In genomic region chr15:78243774-78244173, GRCm38 (mm10) we compare ENCODE assay signal across 15 mouse cellular contexts. TPM values are rescaled to one million over a fixed set of nuclear protein-coding genes. Genes with fewer than 3 reads are reported as not detected.
DNase-seq lines count a peak whose midpoint lies in the region; ATAC-seq and TF ChIP-seq lines count a peak whose summit lies in the region.
"Had no signal": no experiment of that assay in that cellular context is flagged by ENCODE, and none has a peak within 500 bp of the region (broad histone marks: within the 10 kb centered on the region; RNA-seq: fewer than 3 reads in every experiment).

No protein-coding gene starts in this region.

- no peak overlapping the region for H3K9ac ChIP-seq in limb, embryonic 14.5 days (ENCODE audit: low read depth, low read length, severe bottlenecking)
- H3K9ac ChIP-seq: kidney, embryonic 15.5 days; midbrain, embryonic 13.5 days had no signal

- no peaks in the 10 kb centered on the region for H3K27me3 ChIP-seq in limb, embryonic 14.5 days (ENCODE audit: control insufficient read depth, insufficient read depth, low read length)
- H3K27me3 ChIP-seq in limb, embryonic 10.5 days (ENCODE audit: low read depth, poor library complexity, severe bottlenecking): no peaks in the 10 kb centered on the region
- H3K27me3 ChIP-seq in small intestine, adult 2 months (ENCODE audit: control insufficient read depth, insufficient read depth, low read length): no peaks in the 10 kb centered on the region

- no peak for TF ChIP-seq CTCF in gastrocnemius, adult 2 months (IDR thresholded peaks at IDR 0.05)
- TF ChIP-seq CTCF in small intestine, adult 2 months (IDR thresholded peaks at IDR 0.05; ENCODE audit: extremely low read depth, insufficient read length, insufficient replicate concordance, low read depth, low read length): no peak

- WGBS in limb, embryonic 14.5 days: 68% methylated on average over 6 of the region's 6 CpGs
- 80% methylated on average over 6 of the region's 6 CpGs for WGBS in limb, embryonic 10.5 days
- WGBS in small intestine, adult 2 months: 54% methylated on average over 6 of the region's 6 CpGs

- peak overlapping the region; percentile 93 for H3K27ac ChIP-seq in gastrocnemius, adult 2 months
- no peak overlapping the region for H3K27ac ChIP-seq in limb, embryonic 14.5 days (replicated peaks; ENCODE audit: low read depth, low read length)
- H3K27ac ChIP-seq in limb, embryonic 10.5 days: no peak overlapping the region; the same call in 1 of the 2 replicates
- H3K27ac ChIP-seq in small intestine, adult 2 months (ENCODE audit: insufficient read depth, low read depth, low read length): peak overlapping the region; percentile 27; the same call in 1 of the 2 replicates
- H3K27ac ChIP-seq: kidney, embryonic 15.5 days; midbrain, embryonic 13.5 days had no signal

- no peaks in the 10 kb centered on the region for H3K36me3 ChIP-seq in limb, embryonic 14.5 days (ENCODE audit: control insufficient read depth, insufficient read depth, low read length)
- H3K36me3 ChIP-seq in limb, embryonic 10.5 days: no peaks in the 10 kb centered on the region
- H3K36me3 ChIP-seq in small intestine, adult 2 months (ENCODE audit: control insufficient read depth, insufficient read depth, low read length): no peaks in the 10 kb centered on the region
- H3K36me3 ChIP-seq: G1E; kidney, embryonic 15.5 days; midbrain, embryonic 13.5 days had no signal

- H3K4me1 ChIP-seq in limb, embryonic 14.5 days (ENCODE audit: control insufficient read depth, insufficient read depth, low read length): no peaks in the 10 kb centered on the region
- peaks cover 14% of the 10 kb centered on the region for H3K4me1 ChIP-seq in limb, embryonic 10.5 days
- H3K4me1 ChIP-seq in small intestine, adult 2 months (ENCODE audit: control insufficient read depth, insufficient read depth, insufficient read length, low read length): 0 out of 2 replicates have a peak, but pooled peaks cover 4% of the 10 kb centered on the region
- H3K4me1 ChIP-seq: midbrain, embryonic 13.5 days had no signal

- ATAC-seq in limb, embryonic 14.5 days (ENCODE audit: low FRiP score, low read depth): no peak
- ATAC-seq: hindbrain, embryonic 16.5 days; midbrain, embryonic 13.5 days had no signal

- no peak overlapping the region for H3K4me2 ChIP-seq in limb, embryonic 14.5 days (replicated peaks; ENCODE audit: low read depth, low read length, severe bottlenecking)
- H3K4me2 ChIP-seq: kidney, embryonic 15.5 days; midbrain, embryonic 13.5 days had no signal

- H3K4me3 ChIP-seq in gastrocnemius, adult 2 months: no peak overlapping the region
- no peak overlapping the region for H3K4me3 ChIP-seq in limb, embryonic 14.5 days (replicated peaks; ENCODE audit: low read length)
- H3K4me3 ChIP-seq in limb, embryonic 10.5 days: no peak overlapping the region
- H3K4me3 ChIP-seq in small intestine, adult 2 months (ENCODE audit: low read depth, low read length): no peak overlapping the region
- H3K4me3 ChIP-seq: kidney, embryonic 15.5 days; midbrain, embryonic 13.5 days had no signal

- H3K9me3 ChIP-seq in limb, embryonic 14.5 days (ENCODE audit: control insufficient read depth, low read length): no peaks in the 10 kb centered on the region
- no peaks in the 10 kb centered on the region for H3K9me3 ChIP-seq in limb, embryonic 10.5 days (replicated peaks)
- H3K9me3 ChIP-seq: G1E; kidney, embryonic 15.5 days; midbrain, embryonic 13.5 days had no signal

- DNase-seq in gastrocnemius, adult 2 months: no peak
- no peak for DNase-seq in gastrocnemius, postnatal 36 days
- peak; percentile 25 for DNase-seq in limb, embryonic 14.5 days (ENCODE audit: low spot score)
- DNase-seq in limb, embryonic 10.5 days (ENCODE audit: low spot score): no peak
- DNase-seq in right cerebral cortex, postnatal 10 days (ENCODE audit: low spot score in 2 of 2): peak; percentile 75
- DNase-seq in right cerebral cortex, postnatal 25 days: no peak
- DNase-seq in left cerebral cortex, postnatal 36 days (ENCODE audit: low spot score in 2 of 2): no peak
- DNase-seq: cerebellum, adult 9-11 months; thymus, postnatal 25 days had no signal

- intact Hi-C loops in gastrocnemius, adult 2 months (cut with DNase I): loop anchor here (5.0 to 10.0 kb wide), 2 partner anchors 59 to 159 kb away; no protein-coding TSS in a partner anchor
- intact Hi-C loops in gastrocnemius, postnatal 36 days (cut with DNase I): no loop called here
- intact Hi-C loops in left cerebral cortex, postnatal 36 days (cut with DNase I): no loop called here

- TF ChIP-seq POLR2A in limb, embryonic 14.5 days (IDR thresholded peaks at IDR 0.05; ENCODE audit: borderline replicate concordance, extremely low read depth, insufficient read depth, insufficient read length): no peak
- no peak for TF ChIP-seq POLR2A in small intestine, adult 2 months (IDR thresholded peaks at IDR 0.05; ENCODE audit: low read depth, low read length)

RNA-seq across cellular contexts. Expression of gene Ncf4, which starts 0.8 kb away (rescaled TPM):
- 1 to 10 TPM in 1 of 2 experiments, not detected in 1; 1.2 TPM for total RNA-seq in gastrocnemius, adult 2 months (2021)
- 1 to 10 TPM in 1 of 2 experiments, under 1 TPM in 1; 0.91 to 1.2 TPM for total RNA-seq in gastrocnemius, postnatal 36 days (2021)
- polyA plus RNA-seq in limb, embryonic 14.5 days (2012; rRNA removed): 4.0 and 4.1 TPM in 2 replicates
- polyA plus RNA-seq in limb, embryonic 14.5 days (2014; fragmentation: Nextera tagmentation; extraction: Ambion mirVana): 5.4 and 5.6 TPM in 2 replicates
- 4.3 and 5.3 TPM in 2 replicates for polyA plus RNA-seq in limb, embryonic 10.5 days (2016; fragmentation: Nextera tagmentation; extraction: Ambion mirVana)
- 11.7 and 14.6 TPM in 2 replicates for polyA plus RNA-seq in small intestine, adult 2 months (2012; rRNA removed)
- total RNA-seq in left cerebral cortex, postnatal 36 days (2021): 1 to 10 TPM; 1.2 TPM

RNA-seq across cellular contexts. Expression of gene Pvalb, which starts 37.6 kb away (rescaled TPM):
- over 10,000 TPM in 1 of 2 experiments, 1,000 to 10,000 TPM in 1; 9,151 to 16,547 TPM for total RNA-seq in gastrocnemius, adult 2 months (2021)
- total RNA-seq in gastrocnemius, postnatal 36 days (2021): over 10,000 TPM; 16,417 to 20,637 TPM
- polyA plus RNA-seq in limb, embryonic 14.5 days (2012; rRNA removed): 0.16 TPM in 1 of 2 replicates, not detected in the other
- polyA plus RNA-seq in limb, embryonic 14.5 days (2014; fragmentation: Nextera tagmentation; extraction: Ambion mirVana): 0.29 TPM in 1 of 2 replicates, not detected in the other
- polyA plus RNA-seq in limb, embryonic 10.5 days (2016; fragmentation: Nextera tagmentation; extraction: Ambion mirVana): not detected in 2 replicates
- not detected in 2 replicates for polyA plus RNA-seq in small intestine, adult 2 months (2012; rRNA removed)
- 100 to 1,000 TPM in 1 of 2 experiments, 10 to 100 TPM in 1; 73.3 to 114 TPM for total RNA-seq in left cerebral cortex, postnatal 36 days (2021)
- total RNA-seq: G1E had no signal
- polyA plus RNA-seq: G1E; kidney, embryonic 15.5 days; liver, adult 2 months had no signal

Comparison
In these comparisons a context has a peak if more than half of its experiments do, and no peak if none do; other contexts are left out.
1. DNase-seq: peak in limb, embryonic 14.5 days (single experiment) and right cerebral cortex, postnatal 10 days (2 of 2); none in gastrocnemius, adult 2 months (single experiment), gastrocnemius, postnatal 36 days (0 of 2), limb, embryonic 10.5 days (single experiment), right cerebral cortex, postnatal 25 days (single experiment) and left cerebral cortex, postnatal 36 days (0 of 2).
2. H3K27ac ChIP-seq: peak in gastrocnemius, adult 2 months (single experiment) and small intestine, adult 2 months (single experiment); none in limb, embryonic 14.5 days (single experiment) and limb, embryonic 10.5 days (single experiment).
3. RNA of gene Pvalb, which starts 37.6 kb away (total RNA-seq): 16,417 to 20,637 TPM in gastrocnemius, postnatal 36 days and 9,151 to 16,547 TPM in gastrocnemius, adult 2 months; 73.3 to 114 TPM in left cerebral cortex, postnatal 36 days; every median in the first group is over 10 times any median in the second.